Mouse (Mus musculus): ENCODE results near the gene Kcnh3.
"Not testable (repeated sequence)": the region's sequence is repeated elsewhere in the genome, so short reads cannot be mapped to it uniquely, and the experiment has no call there.

Kcnh3 gene

DNA sequence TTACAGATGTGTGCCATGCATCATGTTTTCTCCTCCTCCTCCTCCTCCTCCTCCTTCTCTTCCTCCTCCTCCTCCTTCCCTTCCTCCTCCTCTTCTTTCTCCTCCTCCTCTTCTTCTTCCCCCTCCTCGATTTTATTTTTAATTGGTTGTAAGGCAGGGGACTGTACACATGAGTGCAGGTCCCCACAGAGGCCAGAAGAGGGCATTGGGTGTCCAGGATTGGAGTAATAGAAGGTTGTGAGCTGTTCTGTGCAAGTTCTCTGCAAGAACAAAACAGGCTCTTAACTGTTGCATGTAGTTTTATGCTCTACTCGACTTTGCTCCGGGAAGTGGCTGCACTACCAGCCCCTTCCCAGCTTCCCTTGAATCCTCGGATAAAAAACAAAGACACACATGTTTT, 15.5 kb downstream of the Kcnh3 start:
- no peak for DNase-seq (ENCODE audit: low spot score)

DNA sequence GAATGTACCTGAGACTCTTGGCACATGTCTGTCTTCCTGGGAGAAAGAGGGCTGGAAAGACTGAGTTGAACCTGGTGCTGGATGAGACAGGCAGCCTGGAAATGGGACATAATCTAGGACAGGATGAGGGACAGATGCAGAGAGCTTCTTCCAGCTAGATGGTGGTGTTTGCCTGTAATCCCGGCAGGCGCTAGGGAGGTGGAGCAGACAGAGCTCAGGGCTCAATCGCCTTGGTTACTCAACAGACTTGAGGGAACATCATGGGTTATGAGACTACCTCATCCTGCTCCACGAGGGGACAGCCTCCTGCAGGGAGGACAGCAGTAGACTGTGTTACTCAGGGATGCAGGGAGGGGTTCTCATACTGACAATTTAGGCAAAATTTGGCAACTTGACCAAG, 16.6 kb downstream of the Kcnh3 start:
- no peak for DNase-seq (ENCODE audit: low spot score)

DNA sequence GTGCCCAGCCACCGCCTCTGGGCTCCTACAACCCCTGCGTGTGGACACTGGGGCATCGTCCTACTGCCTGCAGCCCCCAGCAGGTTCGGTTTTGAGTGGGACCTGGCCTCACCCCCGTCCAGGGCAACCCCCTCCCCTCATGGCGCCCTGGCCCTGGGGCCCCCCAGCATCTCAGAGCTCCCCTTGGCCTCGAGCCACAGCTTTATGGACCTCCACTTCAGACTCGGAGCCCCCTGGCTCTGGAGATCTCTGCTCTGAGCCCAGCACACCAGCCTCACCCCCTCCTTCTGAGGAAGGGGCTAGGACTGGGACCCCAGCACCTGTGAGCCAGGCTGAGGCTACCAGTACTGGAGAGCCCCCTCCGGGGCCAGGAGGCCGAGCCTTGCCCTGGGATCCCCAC, 17.4 kb downstream of the Kcnh3 start:
- DNase-seq (ENCODE audit: low spot score): no peak

DNA sequence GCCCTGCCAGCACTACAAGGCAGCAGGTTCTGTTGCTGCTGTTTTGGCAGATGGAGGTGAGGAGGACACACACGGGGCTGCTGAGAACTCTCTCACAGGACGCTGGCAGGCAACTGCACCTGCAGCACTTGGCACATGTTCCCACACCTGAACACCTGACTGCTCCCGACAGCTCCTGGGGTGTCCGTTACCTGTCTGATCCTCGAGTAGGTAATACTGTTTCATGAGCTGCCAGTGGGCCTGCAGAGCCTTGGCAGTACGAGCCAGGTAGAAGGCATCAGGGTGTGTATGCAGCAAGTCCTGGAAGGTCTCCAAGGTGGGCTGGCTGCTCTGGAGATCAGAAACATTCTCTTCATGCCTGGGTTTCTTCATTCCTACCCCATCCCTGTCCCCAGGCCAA, 22.1 kb downstream of the Kcnh3 start:
- not testable (repeated sequence) for DNase-seq (ENCODE audit: low spot score)

DNA sequence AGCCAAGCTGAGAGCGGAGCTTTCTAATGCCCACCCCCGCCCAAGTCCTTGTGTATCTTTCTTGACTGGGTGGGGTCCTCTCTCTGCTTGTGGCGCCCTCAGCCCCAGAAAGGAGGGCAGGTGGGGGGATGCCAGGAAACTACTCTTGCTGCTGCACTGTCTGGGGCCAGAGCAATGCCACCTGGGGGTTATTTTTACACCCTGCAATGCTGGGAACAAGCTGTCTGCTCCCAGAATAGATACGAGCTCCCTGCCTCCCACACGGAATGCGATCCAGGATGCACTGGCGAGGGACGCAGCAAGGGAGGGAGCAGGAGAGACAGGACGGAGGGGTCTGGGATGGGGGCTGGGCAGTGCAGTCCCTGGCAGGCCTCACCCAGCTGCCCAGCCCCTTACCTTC, 24.3 kb downstream of the Kcnh3 start:
- DNase-seq (ENCODE audit: low spot score): no peak

DNA sequence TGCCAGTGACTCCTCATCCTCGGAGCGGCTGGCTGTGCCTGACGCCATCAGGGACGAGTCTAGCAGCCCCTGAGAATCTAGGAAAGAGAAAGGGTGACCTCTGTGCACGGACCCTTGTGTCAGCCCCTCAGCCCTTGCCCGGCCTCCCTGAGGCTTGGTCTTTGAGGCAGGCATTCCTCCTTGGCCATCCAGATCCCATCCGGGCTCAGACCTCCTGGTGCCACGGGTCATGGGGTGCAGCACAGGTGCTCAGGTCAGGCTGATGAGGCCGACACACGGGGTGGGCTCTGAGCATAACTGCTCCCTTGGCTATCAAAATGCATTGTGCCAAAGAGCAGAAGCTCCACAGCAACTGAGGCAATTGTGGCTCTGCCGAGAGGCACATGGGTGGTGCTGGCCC, 25.3 kb downstream of the Kcnh3 start:
- no peak for DNase-seq (ENCODE audit: low spot score)

DNA sequence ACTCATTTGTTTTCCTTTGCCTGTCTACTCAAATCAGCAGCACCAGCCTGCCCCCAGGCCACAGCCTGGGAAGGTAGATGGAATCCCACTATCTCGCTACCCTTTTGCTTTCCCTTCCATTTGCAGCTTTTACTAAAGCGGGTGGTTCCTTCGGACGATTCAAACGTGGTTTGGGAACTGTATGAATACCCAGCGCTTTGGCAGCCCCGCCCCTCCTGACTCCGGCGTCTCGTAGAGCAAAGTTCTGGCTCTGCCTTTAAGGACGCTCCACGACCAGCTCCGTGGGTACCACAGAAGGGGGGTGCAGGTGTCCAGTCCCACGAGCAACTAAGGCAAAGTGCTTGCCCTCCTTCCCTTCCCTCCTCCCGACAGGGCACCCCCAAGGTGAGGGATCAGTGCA, 26.4 kb downstream of the Kcnh3 start:
- not testable (repeated sequence) for DNase-seq (ENCODE audit: low spot score)

DNA sequence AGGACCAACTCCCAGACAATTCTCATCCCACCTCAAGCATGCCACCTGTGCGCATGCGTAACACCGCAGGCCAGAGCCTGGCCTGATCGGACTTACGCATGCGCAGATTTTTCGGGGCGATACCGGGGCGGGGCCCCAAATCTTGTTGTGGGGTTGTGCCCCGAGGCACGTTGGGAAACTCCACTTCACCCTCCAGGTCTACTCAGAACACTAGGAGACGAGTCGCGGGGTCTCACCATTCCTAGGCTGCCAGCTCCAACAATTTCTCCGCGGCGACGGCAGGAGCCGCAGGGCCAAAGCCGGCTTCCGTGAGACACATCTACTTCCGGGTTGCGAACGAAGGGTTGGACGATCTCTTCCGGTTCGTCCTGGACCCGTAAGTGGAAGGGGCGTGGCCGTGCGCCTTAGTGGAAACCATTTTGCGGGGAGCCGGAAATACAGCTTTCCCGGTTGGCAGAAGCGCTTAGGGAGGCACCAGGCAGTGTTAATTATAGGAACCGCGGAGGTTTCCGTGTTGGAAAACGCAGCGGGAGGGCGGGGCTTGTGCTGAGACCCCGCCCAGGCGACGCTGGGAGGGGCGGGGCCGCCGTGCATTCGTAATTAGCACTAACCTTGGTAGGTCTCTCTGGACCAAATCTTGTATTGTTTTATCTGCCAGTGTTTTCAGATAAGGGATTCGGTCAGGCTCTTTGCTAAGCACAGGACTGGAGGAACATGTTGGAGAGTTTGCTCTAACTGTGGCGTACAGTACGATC, 27.1 kb downstream of the Kcnh3 start, which contains the start of gene Mcrs1:
TSS of gene Mcrs1 (minus strand) at position 336 of the 755 bp plus-strand sequence.
- DNase-seq (ENCODE audit: low spot score): peak; percentile 98

DNA sequence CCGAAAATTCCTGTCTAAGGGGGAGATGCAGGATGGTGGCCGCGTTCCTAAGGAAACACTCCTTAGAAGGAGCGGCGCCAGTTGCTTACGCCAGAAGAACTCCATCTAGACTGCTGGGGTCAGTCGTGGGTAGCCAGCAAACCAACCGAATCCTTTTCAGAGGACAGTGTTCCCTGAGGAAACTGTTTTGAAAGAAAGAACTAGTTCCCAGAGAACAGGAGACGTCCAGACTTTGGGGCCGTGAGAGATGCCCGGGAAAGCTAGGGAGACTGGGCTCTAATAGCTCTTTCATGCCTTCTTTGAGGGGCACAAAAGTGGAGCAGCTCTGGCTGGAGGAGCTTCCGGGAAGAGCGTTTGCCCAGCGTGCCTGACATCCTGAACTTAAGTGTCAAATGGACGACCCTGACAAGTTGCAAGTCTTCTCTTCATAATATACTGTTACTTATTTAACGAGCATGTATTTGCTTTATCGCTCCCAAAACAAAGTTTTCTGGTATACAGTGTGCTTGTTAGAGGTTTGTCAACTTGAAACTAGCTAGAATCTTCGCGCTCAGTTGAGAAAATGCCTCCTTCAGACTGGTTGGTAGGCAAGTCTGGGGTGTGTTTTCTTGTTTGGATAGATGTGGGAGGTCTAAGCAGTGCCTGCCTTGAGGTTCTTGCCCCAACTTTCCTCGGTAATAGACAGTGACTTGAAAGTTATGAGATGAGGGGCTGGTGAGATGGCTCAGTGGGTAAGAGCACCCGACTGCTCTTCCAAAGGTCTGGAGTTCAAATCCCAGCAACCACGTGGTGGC, 27.9 kb downstream of the Kcnh3 start:
- DNase-seq (ENCODE audit: low spot score): no peak

DNA sequence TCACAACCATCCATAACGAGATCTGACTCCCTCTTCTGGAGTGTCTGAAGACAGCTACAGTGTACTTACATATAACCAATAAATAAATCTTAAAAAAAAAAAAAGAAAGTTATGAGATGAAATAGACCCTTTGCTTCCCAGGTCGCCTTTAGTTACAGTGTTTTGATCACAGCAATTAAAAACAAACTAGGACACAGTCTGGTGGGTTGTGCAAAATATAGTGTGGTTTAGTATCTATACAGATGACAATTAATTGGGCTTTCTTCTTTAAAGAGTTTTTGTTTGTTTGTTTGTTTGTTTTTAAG, 28.5 kb downstream of the Kcnh3 start:
- DNase-seq (ENCODE audit: low spot score): not testable (repeated sequence)

DNA sequence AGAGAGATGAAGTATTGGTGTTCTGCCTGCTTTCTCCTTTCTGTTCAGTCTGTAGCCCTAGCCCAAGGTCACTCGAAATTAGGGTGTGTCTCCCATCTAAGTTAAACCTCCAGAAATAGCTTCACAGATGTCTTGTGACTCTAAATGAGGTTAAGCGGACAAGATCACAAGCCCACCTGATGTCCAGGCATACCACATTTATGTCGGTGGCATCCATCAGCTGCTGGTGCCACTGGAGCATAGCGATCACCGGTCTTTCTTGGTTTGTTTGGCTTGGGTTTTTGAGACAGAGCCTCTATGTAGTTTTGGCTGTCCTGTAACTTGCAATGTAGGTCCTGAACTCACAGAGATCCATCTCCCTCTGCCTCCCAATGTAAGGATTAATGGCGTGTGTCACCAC, 29.1 kb downstream of the Kcnh3 start:
- no peak for DNase-seq (ENCODE audit: low spot score)

DNA sequence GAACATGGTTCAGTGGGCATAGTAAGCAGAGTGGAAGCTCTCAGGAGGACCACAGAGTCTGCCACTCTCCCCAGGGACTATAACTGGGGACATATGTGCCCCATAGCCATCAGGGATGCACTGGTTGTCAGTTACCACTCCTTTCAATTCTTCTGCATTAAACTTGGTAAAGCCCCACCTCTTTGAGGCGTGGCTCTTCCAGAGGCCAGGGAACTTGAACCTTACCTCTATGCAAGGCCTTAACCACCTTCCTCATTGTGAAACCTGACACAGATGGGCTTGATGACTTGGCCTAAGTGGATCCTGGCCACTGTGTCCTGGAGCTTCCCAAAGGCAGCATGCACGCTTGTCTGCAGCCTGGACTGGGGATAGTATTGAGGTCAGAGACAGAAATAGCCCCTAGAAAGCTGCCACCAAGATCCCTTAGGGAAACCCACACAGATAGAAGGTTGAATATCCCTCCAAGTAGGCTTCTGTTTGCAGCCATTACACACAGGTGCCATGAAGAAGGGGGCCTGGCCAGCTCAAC, 29.9 kb downstream of the Kcnh3 start:
- DNase-seq (ENCODE audit: low spot score): no peak

DNA sequence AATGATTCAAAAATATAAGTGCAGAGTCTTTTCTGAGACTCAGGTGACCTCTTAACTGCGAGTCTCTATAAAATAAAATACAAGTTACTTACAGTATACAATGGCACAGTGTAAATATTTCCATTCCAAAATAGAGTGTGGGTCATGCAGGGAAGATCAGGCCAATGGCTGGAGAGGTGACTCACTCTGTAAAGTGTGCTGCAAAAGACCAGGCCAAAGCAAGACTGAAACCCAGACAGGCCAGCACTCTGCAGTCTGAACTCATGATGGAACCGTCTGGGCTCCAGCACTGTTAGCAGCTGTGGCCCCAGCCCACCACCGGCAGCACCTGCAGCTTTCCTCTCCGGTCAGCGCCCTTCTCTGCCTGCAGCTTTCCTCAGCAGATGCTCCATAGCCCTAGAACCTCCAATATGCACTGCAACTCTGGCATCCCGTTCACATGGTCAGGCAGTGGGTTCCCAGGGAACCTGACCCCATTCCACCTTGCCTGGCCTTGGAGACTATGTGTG, 30.6 kb downstream of the Kcnh3 start:
- no peak for DNase-seq (ENCODE audit: low spot score)

DNA sequence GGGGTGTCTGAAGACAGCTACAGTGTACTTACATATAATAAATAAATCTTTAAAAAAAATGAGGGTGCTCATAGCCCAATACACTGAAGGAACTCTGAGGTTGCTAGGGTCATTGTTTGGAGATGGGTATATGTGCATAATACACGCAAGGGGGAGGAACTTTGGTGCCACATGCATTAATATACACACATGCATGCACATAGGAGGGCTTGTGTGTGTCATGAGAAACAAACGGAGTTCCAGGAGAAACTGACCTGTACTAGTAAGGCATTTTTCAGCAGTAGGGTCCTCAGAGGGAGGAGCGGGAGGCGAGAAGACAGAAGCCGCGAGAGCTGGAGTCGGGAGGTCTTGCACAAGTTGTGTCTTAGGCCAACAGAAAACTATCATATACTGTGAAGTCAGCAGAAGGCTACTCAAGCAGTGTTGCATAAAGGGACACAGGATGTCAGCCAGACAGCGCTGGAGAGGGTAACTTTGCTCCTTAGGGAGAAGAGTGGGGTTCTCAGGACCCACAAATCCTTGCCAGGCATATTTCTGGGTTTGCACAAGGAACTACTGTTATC, 34.6 kb downstream of the Kcnh3 start:
- no peak for DNase-seq (ENCODE audit: low spot score)

DNA sequence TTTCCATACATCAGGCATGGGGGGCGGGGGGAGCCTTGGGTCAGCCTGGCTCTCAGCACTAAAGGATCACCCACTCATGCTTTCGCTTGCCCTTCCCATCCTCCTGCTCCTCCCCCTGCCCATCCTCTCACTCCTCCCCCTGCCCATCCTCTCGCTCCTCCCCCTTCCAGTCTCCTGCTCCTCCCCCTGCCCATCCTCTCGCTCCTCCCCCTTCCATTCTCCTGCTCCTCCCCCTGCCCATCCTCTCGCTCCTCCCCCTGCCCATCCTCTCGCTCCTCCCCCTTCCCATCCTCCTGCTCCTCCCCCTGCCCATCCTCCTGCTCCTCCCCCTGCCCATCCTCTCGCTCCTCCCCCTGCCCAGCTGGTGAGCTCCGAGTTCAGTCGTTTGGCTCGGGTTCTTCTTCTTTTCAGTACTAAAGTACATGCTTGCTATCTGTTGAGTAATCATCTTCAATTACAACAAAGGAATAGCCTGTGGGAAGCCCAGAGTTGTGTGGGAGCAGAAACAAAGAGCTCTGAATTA, 35.1 kb downstream of the Kcnh3 start:
- peak; percentile 77 for DNase-seq (ENCODE audit: low spot score)

DNA sequence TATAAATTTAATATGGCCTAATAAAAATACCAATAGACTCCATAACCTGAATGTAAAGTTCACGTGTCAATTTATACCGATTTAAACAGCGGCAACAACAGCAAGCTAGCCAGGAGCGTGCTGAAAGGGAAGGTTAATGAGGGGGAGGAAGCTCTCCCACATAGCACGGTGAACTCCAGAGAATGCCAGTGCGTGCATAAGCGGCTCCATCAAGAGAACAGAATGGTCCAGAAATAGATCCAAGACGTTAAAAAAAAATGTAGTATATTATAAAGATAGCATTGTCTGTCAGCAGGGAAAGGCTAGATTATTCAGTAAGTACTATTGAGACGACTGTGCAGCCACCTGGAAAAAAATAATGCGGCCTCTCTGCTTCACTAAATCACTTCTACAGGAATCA, 38.0 kb downstream of the Kcnh3 start:
- no peak for DNase-seq (ENCODE audit: low spot score)

DNA sequence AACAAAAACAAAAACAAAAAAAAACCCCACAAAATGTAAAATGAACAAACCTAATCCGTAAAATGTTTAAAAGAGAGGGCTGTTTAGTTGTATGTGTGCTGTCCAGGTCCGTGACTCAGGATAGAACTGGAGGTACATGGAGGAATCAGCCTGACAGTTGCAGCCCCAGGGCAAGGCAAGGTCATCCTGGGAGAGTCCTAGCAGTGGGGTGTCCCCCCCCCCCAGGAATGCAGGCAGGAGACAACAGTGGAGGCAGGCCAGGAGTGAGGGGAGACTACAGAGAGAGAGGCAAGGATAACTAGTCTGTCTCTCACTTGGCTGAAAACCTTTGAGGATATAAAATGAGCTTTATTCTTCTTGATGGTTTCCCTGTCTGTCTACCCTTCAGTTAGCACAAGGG, 39.7 kb downstream of the Kcnh3 start:
- no peak for DNase-seq (ENCODE audit: low spot score)

DNA sequence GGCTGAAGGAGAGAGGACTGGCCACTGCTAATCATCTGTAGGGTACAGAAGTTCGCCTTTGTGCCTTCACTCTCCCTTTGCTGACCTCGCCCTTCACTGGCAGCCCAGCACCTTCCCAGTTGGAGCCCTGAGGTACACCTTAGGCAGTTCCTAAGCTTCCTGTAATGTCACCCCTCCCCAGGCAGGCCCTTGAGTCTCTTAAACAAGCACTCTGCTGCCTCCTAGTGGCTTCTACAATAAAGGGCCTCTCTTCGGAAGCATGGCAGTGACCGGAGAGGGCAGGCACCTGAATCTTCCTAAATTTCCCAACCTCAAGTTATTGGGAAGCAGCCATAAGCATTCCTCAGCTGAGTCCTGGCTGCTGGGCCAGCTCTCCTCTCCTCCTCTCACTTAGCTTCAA, 41.0 kb downstream of the Kcnh3 start:
- peak; percentile 86 for DNase-seq (ENCODE audit: low spot score)

DNA sequence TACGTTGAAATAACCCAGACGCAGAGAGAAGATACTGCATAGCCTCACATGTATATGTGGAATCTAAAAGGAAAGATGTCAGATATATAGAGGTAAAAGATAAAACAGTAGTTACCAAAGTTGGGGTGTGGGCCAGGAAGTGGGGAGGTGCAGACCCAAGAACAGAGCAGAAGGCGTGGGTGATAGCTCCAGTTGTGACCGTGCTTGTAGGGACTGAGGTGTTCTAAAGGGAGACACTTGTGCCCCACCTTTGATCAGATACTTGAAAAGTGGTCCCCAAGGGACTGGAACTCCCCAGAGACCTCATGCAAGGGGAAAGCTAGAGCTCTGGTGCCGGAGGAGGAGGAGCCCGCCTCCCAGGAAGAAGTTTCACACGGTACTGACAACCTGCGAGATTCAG, 51.4 kb downstream of the Kcnh3 start:
- no peak for DNase-seq (ENCODE audit: low spot score)

DNA sequence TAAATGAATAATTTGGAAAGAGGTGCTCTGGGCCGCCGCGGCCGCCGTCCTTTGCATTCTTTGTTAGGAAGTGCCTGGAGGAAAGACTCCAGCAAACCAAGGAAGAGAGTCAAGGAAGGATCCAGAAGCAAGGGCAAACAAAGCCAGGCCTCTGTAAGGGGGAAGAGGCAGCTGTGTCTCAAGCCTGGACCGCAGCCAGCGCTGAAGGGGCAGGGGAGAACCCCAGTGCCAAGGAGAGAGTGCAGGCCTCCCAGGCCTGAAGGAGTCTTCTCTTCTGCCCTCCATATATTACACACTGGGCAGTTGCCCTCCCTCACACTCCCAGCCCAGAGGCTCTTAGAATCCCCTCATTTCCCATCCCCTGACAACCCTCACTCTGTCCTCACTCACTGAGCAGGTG, 53.6 kb downstream of the Kcnh3 start:
- DNase-seq (ENCODE audit: low spot score): no peak

DNA sequence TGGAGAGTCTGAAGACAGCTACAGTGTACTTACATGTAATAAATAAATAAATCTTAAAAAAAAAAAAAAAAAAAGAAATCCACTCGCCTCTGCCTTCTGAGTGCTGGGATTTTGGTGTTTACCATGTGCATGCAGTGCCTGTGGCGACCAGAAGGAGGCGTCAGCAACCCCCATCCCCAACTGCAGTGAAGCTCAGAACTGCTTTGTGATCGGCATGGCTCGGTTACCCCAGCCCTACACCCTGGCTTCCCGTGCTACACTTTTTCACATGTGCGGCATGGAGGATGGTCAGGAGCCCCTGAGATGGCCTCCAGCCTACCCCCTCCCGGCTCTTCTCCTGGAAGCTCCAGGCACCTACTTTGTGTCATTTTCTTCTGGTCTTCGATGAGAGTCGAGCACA, 58.8 kb downstream of the Kcnh3 start:
- DNase-seq (ENCODE audit: low spot score): no peak

DNA sequence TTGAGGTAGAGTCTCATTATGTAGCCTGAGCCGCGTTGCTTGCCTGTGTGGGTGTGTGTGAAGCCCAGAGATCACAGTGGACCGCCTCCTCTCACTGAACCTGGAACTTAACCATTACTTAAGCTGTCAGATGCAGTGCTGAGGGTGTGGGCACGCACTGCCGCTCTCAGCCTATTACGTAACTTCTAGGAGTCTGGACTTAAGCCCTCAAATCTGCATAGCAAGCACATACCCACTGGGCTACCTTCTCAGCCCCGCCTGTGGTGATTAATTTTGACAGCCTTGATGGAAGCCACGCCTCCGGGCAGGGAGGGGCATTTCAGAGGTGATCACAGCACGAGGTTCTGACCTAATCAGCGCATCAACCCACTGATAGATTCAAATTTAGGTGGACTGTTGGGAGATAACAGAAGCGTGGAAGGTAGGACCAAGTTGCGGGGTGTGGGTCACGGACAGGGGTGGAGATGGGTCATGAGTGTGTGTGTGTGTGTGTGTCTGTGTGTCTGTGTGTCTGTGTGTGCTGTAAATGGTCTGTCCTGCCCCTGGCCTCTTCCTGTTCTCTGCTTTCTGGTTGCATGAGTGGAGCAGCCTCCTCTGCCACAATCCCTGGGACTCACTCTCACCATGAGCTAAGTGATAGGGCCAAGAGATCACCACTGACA, 60.0 kb downstream of the Kcnh3 start:
- peak; percentile 63 for DNase-seq (ENCODE audit: low spot score)

Data from lung, postnatal 25 days (tissue).